In genomic region chr16:18876442-18877308, GRCm38 (mm10) we compare ENCODE assay signal across 8 mouse cellular contexts. TPM values are rescaled to one million over a fixed set of nuclear protein-coding genes. Genes with fewer than 3 reads are reported as not detected.
A peak's percentile ranks its signal among the peaks of the same experiment; 100 is the strongest.
DNase-seq lines count a peak whose midpoint lies in the region; ATAC-seq lines count a peak whose summit lies in the region.

Mrpl40 (minus strand) TSS chr16:18876862.
Hira (plus strand) TSS chr16:18877037.

- DNase-seq in MN1 (ENCODE audit: low spot score): peak; percentile 94
- DNase-seq in cerebellum, adult 9-10 months: peak; percentile 94
- DNase-seq in frontal cortex, adult 2 months (ENCODE audit: extremely low spot score in 1 of 2, low spot score in 1 of 2): peak; percentile 87 to 92
- peak; percentile 91 for DNase-seq in hindbrain, embryonic 11.5 days (ENCODE audit: low spot score)
- DNase-seq in layer of hippocampus, postnatal 10 days (ENCODE audit: low spot score in 2 of 2): peak; percentile 90 to 95
- peak; percentile 97 for DNase-seq in lung, postnatal 10 days
- peak; percentile 96 for DNase-seq in ovary, postnatal 36 days (ENCODE audit: low spot score)
- DNase-seq in thymus, postnatal 25 days: peak; percentile 94

- under 1% methylated on average over 92 of the region's 93 CpGs for WGBS in hindbrain, embryonic 11.5 days

- peaks cover 2% of the 10 kb centered on the region; the same call in 1 of the 2 replicates for H3K36me3 ChIP-seq in hindbrain, embryonic 11.5 days (ENCODE audit: control insufficient read depth, insufficient read depth, low read length)

- no peaks in the 10 kb centered on the region for H3K4me1 ChIP-seq in hindbrain, embryonic 11.5 days (replicated peaks; ENCODE audit: control insufficient read depth, insufficient read depth, low read length)

- no peaks in the 10 kb centered on the region for H3K9me3 ChIP-seq in hindbrain, embryonic 11.5 days (ENCODE audit: control insufficient read depth, low read length)

- H3K9ac ChIP-seq in hindbrain, embryonic 11.5 days (ENCODE audit: low read depth, low read length): peak within 1 kb of the TSS; percentile 95

- peak within 1 kb of the TSS; percentile 90 for H3K4me3 ChIP-seq in hindbrain, embryonic 11.5 days (ENCODE audit: low read depth, low read length)

- peak; percentile 91 for ATAC-seq in hindbrain, embryonic 11.5 days (ENCODE audit: low FRiP score)

- peak within 1 kb of the TSS; percentile 95 for H3K27ac ChIP-seq in hindbrain, embryonic 11.5 days (ENCODE audit: low read depth, low read length)

- H3K4me2 ChIP-seq in hindbrain, embryonic 11.5 days (replicated peaks; ENCODE audit: low read depth, low read length): peak within 1 kb of the TSS; percentile 74

- no peaks in the 10 kb centered on the region for H3K27me3 ChIP-seq in hindbrain, embryonic 11.5 days (ENCODE audit: control insufficient read depth, insufficient read depth, low read length)

RNA-seq across cellular contexts. Expression of gene Mrpl40, which starts in this region (rescaled TPM):
- polyA plus RNA-seq in frontal cortex, adult 2 months (2012; rRNA removed): 24.2 and 26.1 TPM in 2 replicates
- 90.9 and 101 TPM in 2 replicates for polyA plus RNA-seq in hindbrain, embryonic 11.5 days (2014; fragmentation: Nextera tagmentation; extraction: Ambion mirVana)
- total RNA-seq in layer of hippocampus, postnatal 10 days (2021): 10 to 100 TPM; 34.9 to 39.4 TPM

RNA-seq across cellular contexts. Expression of gene Hira, which starts in this region (rescaled TPM):
- 70.1 and 70.6 TPM in 2 replicates for polyA plus RNA-seq in frontal cortex, adult 2 months (2012; rRNA removed)
- polyA plus RNA-seq in hindbrain, embryonic 11.5 days (2014; fragmentation: Nextera tagmentation; extraction: Ambion mirVana): 16.4 and 17.6 TPM in 2 replicates
- 10 to 100 TPM; 98.0 to 99.4 TPM for total RNA-seq in layer of hippocampus, postnatal 10 days (2021)

Comparison
In these comparisons a context has a peak if more than half of its experiments do, and no peak if none do; other contexts are left out.
1. Peak in every context shown above with its lines: DNase-seq, ATAC-seq, H3K4me3 ChIP-seq and H3K27ac ChIP-seq.